Mouse (Mus musculus) right cerebral cortex, adult 18-20 months (tissue): ENCODE measurements around the gene Ndufa7.
"Not testable (repeated sequence)": the region's sequence is repeated elsewhere in the genome, so short reads cannot be mapped to it uniquely, and the experiment has no call there.

Experiments used
- DNase-seq: peaks from one replicate; pipeline ENCODE4 v3.0.0; 2022; ENCODE audit warnings: mixed read lengths

Ndufa7 gene

DNA sequence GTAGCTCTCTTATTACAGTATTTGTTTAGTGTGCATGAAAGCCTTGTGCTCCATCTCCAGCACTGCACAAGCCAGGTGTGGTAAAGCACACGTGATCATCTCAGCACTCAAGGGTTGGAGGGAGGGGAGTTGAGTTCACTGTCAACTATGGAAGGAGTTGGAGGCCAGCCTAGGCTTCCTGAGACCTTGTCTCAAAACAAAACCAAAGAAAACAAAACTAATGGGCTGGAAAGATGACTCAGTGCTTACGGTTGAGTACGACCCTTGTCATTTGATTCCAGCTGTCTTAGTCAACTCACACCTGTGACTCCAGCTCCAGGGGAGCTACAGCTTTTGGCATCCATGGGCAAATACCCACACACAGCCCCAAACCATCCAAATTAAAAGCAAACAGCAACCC lies 11.9 kb upstream of the Ndufa7 start:
- DNase-seq = no peak

DNA sequence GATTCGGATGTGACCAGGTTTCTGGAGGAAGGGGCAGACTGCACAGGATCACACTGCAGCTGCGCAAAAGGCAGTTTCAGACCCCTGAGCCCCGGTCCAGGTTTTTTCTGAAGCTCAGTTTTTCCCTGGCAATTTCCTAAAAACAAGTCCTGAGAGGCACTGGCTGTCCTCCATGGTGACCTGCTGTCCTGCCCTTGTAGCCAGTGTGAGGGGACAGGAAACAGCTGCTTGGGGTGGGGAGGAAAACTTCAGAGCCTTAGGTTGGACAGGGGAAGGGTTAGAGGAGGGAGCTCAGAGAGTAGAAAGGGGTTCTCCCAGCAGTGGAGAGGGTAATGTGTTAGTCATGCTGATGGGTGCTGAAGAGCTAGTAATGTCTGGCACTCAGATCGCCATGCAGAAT lies 11.4 kb upstream of the Ndufa7 start:
- DNase-seq = no peak

DNA sequence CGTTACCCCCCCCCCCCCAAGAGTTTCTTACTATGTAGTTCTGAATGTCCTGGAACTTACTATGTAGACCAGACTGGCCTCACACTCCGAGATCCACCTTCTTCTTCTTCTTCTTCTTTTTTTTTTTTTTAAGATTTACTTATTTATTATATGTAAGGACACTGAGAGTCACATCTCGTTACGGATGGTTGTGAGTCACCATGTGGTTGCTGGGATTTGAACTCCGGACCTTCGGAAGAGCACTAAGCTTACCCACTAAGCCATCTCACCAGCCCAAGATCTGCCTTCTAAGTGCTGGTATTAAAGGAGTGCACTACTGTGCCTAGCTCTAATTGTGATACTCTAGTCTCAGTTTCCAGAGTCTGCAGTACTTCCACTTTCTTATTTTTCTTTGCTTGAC lies 9.0 kb upstream of the Ndufa7 start:
- DNase-seq = no peak

DNA sequence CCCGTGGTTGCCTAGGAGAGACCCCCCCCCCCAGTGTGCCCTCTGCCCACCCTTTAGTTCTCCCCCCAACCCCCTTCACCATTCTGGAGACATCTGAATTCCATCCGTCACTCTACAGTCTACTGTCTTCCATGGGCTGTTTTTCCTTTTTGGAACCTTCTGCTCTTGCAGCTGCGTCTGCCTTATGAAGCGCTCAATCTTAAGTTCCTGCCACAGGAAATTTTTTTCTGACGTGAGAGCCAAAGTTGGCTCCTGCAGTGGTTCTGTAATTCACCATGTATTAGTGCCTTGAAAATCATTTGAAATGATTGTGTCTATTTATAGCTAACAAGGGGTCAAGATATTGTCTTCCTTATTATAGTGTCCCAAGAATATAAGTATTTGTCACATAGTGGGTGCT lies 7.8 kb upstream of the Ndufa7 start:
- DNase-seq = no peak

DNA sequence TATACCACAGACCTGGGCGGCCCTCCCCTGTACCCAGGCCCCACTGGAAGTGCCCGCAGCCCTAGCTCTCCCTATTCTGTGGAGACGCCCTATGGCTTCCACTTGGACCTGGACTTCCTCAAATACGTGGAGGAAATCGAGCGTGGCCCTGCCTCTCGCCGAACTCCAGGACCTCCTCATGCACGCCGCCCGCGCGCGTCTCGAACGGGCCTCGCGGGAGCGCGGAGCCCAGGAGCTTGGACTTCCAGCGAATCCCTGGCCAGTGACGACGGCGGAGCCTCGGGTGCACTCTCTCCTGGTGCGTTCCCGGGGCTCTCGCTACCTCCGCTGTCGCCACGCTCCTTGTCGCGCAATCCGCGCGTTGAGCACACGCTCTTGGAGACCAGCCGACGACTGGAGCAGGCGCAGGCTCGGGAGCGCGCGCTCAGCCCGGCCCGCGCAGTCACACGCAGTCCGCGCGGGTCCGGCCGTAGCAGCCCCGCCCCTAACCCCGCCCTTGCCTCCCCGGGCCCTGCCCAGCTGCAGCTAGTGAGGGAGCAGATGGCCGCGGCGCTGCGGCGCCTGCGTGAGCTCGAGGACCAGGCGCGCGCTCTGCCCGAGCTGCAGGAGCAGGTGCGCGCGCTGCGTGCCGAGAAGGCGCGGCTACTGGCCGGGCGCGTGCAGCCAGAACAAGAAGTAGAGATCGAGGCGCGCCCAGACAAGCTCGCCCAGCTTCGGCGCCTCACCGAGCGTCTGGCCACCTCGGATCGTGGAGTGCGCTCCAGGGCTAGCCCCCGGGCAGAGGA lies 7.0 kb upstream of the Ndufa7 start:
- peak; percentile 95 for DNase-seq

DNA sequence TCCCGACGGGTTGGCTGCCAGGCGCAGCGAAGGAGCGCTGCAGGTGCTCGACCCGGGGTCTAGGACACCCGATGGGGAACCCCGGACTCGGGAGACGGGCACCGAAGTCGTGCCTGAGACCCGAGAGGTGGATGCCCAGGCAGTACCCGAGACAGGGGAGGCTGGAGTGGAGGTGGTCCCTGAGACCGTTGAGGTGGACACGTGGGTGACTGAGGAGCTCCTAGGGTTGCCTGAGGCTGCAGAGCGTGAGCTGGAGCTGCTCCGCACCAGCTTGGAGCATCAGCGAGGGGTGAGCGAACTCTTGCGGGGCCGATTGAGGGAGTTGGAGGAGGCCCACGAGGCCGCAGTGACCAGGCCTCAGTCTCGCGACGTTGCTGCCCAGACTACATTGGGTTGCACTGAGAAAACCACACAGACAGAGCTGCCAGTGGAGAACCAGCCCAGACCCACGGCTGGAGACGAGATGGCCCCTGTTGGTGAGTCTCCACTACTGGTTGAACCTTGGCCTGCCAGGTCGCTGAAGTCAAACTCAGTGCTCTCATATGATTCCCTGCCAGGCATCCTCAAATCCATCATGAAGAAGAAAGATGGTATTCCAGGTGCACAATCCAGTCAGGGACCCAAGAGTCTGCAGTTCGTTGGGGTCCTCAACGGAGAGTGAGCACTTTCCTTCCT lies 6.3 kb upstream of the Ndufa7 start:
- no peak for DNase-seq

DNA sequence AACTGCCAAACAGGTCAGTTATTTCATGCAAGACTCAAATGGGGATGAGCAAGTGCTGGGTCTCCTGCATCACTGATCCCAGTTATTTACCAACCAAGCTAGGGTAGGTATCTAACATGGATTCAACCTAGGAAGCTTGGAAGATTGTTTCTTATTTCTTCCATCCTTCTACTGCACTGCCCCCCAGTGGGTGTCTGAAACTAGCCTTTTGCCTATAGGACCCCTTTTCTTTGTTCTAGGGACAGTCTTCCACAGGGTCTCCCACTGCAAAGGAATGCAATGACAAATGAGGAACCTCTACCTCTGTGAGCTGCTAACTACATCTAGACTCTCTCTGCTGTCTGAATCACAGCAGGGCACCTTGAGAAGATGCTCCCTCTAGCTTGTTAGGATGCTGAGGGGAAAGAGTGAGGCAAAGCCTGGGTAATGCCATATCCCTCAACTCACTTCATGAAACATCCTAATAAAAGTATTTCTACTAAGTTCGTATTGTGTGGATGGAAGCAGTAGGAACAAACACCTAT lies 1.9 kb upstream of the Ndufa7 start:
- DNase-seq = no peak

DNA sequence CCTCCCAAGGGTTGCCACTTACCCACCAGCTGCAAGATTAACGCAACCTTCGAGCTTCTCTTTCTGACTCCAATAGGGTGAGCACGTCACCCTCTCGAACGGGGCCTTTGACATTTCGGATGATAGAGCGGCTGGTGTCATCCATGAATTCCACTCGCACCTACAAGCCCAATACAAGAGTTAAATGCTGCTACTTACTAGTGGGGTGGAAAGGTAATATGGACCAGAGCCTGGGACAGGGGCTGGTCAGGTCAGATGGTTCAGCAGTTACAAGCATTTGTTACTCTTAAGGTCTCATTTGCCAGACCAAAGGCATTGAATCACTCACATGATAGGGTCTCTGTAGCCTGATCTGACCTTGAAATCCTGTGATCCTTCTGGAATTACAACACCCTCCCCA lies 1.2 kb upstream of the Ndufa7 start:
- DNase-seq = not testable (repeated sequence)

DNA sequence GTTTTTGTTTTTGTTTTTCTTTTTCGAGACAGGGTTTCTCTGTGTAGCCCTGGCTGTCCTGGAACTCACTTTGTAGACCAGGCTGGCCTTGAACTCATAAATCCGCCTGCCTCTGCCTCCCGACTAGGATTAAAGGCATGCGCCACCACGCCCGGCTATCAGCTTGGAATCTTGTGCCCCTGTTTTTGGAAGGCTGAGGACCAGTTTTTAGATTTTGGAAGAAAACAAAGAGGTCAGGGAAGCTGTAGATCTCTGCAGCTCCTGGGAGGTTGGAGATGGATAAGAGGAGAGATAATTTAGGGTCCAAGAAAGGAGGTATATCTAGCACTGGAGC lies 592 bp downstream of the Ndufa7 start:
- not testable (repeated sequence) for DNase-seq

DNA sequence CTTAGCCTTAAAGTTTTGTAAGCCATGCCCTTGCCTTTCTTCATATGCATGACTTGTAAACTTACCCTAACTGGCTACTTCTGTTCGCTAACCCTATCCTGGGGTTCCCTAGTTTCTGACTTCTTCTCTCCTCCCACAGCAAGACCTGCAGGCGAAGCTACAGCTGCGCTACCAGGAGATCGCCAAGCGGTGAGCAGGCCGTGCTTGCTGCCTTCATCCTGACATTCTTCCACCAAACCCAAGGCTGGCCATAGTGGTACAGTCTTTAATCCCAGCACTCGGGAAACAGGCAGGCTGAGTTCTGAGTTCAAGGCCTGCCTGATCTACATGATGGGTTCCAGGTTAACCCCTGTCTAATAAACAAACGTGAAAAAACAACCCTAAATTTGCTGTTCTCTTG lies 1.1 kb downstream of the Ndufa7 start:
- DNase-seq = no peak

DNA sequence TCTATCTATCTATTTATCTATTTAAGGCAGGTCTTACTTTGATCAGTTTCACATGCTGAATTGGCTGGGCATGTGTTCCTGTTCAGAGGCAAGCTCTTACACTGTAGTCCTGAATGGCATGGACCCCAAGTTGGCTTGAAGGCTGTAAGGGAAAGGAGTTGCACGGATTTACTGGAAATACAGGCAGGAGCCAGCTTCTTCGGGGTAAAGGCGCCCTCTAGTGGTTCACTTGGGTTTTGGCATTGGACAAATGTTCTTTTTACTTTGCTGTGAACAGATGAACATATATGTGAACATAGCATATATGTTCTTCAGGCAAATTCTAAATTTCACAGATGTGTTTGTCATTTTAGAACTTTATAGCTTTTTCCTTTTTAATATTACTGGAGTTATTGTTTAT lies 2.5 kb downstream of the Ndufa7 start:
- DNase-seq = peak; percentile 67

DNA sequence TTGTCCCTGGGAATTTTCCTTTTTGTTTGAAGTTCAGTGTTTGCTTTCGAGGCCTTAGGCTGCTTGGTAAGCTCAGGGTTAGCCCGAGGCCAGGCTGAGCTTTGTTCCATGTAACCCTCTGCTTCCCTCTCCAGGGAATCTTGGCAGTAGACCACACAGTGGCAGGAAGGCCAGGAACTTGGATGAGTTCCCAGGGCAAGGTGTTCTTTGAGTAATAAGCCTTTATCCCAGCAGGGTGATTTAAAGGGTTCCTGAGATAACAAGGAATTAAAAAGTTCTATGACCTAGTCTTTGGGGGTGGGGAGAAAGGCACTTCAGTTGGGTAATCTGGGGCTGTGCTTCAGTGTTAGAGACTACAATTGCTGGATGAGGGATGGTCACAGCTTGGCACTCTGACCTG lies 4.5 kb downstream of the Ndufa7 start:
- no peak for DNase-seq

DNA sequence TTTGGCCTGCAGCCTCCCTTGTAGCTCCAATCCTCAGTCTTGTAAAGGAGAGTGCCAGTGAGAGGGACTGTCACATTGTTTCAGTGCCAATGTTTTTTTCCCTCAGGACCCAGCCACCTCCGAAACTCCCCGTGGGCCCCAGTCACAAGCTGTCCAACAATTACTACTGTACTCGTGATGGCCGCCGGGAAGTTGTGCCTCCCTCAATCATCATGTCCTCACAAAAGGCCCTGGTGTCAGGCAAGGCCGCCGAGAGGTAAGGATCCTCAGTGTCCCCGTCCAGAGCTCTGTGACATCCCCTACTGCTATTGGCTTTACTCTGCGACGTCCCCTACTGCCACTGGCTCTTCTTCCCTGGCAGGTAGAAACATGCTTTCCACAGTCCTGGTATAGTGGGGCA lies 5.2 kb downstream of the Ndufa7 start:
- no peak for DNase-seq

DNA sequence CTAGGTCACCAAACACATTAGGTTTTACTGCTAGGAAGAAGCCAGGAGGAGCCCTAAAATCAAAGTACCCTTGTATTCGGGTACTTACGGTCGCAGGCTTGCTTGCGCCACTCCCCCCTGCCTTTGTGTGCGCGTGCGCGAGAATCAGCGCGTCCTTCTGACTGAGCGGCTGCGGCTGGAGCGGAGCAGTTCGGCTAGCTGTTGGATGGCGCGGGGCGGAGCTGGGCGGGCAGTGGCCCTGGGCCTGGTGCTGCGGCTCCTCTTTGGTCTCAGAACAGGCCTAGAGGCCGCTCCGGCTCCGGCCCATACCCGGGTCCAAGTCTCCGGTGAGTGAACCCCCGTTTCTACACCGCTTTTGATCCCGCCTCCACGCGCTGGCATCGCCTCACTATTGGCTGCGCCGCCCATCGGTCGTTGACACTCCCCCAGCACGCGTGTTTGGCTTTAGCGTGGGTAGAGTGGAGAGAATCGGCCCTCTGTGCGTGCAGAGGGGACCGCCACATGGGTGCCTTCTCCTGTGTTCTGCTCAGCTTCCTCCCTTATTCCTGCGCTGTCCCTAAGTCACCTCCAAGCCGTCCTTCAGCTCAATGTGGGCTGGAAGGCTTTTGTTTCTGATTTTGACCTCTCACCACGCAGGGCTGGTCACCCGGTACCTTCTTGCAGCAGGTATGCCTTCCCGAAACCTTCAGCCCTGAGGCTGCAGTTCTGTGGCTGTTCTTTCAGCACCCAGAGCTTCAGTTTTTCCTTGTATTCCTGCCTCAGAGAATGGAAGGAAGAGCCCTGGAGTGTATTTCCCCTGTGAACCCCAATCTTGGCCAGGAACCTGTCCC lies 18.8 kb downstream of the Ndufa7 start, which contains the start of gene Cd320:
Gene Cd320 (plus strand): TSS at position 126 of the 830 bp plus-strand sequence.
- peak; percentile 93 for DNase-seq

DNA sequence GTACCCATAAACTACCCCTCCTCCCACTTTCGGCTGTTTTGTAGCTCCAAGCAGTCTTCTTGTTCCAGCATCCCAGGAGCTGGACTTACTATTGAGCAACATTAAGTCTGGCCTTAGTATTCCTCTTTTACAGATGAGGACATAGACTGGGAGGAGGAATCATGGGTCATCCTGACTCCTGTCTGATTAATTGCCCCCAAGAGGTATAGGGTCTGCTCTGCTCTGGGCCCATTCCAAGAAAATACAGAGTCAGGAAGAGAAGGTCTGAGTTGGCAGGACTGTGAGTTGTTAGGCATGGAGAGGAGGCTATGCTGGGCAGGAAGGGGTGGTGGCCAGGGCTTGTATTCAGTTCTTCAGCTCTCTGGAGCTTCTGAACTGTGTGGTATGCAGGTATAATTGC lies 19.8 kb downstream of the Ndufa7 start:
- DNase-seq = no peak

DNA sequence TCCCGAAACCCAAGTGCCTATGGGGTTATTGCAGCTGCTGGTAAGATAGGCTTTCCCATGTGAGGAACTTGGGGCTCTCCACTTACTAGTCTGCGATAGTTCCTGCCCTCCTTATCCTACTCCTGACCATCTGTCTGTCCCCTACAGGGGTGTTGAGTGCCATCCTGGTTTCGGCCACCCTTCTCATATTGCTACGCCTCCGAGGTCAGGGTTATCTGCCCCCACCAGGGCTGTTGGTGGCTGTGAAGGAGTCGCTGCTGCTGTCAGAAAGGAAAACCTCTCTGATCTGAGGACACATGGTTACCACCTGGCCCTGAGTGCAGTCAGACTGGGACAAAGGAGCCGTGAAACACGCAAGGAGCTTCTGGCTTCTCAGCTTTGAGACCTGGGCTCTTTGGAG lies 23.8 kb downstream of the Ndufa7 start:
- no peak for DNase-seq

DNA sequence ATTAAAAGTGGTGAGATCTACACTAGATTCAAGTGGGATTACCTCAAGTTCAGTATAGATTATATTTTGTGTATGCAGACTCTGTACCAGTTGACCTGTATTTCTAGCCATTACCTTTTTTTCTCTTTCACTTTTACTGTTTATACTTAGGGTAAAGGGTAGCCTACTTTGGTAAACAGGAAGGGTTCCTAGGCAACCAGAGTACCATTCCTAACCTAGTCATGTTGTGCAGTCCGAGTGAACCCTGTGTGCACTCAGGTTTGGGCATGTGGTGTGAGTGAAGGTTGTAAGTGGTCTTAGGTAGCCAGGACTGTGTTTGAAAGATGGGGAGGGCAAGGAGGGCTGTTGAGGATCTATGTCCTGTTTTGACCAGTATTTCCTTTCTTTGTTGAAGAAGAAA lies 27.0 kb downstream of the Ndufa7 start:
- no peak for DNase-seq

DNA sequence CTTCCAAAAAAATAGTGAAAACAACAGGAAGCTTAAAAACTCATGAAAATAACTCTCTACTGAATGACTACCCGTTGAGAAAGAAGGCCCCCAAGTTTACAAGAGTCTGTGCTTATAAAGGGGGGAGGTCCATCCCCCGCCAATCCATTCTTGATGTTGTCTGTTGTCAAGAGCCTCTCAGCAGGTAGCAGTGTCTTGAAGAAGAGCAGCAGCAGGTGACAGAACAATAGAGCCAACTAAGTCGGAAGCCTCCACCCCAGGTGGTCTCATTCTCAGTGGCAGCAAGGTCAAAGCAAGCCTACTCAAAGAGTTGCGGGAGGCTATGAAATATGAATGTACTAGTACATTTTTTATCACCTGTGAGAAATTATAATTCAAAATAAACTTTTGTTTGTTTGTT lies 33.4 kb downstream of the Ndufa7 start:
- no peak for DNase-seq

DNA sequence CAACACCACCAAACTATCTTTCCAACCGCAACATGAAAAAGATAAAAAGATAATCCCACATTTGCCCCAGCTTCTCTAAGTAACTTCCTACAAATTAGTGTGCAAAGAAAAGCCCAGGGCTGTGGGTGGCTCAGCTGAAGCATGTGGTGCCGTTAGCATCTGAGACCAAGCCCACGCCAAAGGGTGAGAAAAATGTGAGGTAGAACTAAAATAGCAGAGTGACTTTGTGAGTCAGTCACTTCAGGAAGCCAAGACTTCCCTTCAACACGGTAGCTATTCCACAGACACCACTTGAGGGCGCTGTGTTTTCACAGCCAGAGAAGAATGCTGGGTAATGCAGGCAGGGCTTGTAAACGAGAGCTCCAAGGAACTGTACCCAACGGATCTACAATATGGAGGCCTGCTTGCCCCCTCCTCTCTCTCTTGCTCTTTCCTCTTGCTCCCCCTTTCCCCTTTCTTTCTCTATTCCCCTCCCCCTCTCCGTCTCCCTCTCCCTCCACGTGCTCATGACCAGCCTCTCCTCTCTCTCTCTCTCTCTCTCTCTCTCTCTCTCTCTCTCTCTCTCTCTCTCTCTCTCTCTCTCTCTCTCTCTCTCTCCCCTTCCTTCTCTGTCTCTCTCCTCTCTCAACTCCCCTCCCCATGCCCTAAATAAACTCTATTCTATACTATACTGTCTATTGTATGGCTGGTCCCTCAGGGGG lies 41.1 kb downstream of the Ndufa7 start:
- peak; percentile 92 for DNase-seq

DNA sequence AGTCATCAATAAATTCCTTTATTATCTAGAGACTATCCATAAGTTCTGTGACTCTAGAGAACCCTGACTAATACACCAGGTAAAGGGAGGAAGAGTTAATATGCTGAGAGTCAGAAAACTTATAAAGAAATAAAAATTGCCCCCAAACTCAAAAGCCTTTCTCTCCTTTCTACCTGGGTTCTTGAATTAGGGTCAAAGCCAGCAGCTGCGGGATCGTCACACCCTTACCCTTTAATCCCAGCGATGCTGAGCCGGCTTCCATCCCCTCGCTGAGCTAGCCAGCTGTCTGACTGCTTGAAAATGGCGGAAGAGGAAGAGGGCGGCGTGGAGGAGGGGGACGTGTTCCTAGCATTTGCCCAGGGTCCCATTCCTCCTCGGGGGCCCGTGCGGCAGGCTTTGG lies 49.2 kb downstream of the Ndufa7 start, which contains the start of gene Gm7029:
Gene Gm7029 (plus strand): TSS at position 301 of the 400 bp plus-strand sequence.
- DNase-seq = not testable (repeated sequence)

DNA sequence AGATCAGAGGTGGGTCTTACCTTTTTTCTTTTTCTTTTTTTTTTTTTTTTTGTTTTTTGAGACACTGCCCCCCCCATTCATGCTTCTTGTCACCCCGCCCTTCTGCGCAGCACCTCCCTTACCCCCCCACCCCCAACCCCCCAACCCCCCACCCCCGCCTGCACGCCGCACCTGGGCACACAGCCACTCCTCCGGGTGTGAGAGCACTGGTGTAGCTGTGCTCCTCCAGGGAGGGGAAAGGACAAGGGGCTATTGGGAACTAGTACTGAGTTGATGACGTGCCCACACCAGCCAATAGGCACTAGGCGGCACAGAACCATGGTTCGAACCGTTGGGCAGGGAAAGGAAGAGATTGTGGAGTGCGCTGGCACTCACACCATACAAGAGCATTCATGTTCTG lies 50.0 kb downstream of the Ndufa7 start:
- DNase-seq = no peak

DNA sequence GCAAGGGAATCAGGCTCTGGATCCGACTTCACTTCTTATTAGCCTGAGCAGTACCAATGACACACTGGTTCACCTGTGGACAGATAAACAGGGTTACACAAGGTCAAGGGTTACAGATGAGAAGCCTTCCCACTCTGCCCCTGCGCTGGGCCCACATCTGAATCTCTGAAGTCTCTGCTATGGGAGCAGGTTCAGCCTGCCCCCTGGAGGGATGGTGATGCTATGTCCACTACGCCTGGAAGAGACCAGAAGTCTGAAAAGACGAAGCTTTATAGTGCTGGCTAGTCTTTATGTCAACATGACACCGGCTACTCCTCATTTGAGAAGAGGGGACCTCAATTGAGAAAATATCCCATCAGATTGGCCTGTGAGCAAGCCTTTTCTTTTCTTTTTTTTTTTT lies 51.4 kb downstream of the Ndufa7 start:
- DNase-seq = not testable (repeated sequence)

DNA sequence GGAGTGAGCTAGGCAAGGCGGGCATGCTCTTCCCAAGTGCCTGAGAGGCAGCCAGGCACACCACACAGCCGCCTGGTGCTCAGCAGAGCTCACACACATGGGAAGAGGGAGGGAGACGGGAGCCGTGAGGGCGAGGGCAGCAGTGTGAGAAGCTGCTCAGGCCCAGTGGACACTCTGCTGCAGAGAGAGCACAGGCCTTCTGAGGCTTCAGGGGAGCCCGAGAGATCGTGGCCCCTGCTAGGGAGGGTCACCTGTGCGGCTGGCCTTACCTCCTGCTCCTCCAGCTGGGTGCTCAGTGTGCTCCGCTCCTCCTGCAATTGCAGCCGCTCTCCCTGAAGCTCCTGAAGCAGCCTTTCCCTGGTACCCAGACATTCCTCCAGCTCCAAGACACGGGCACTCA lies 59.9 kb downstream of the Ndufa7 start:
- DNase-seq = not testable (repeated sequence)
